Mouse (Mus musculus) olfactory bulb, adult 2 months (tissue): ENCODE data around the gene Slc6a11.

ENCODE experiments used
- CTCF ChIP-seq: fragments of 200-500 bp; IDR thresholded peaks from 2 replicates; pipeline ENCODE4 v1.5.1; 2012; ENCODE audit warnings: low read depth, mild to moderate bottlenecking, low read length, moderate library complexity; ENCODE audit not compliant: insufficient read depth
- POLR2A ChIP-seq: fragments of 200-500 bp; IDR thresholded peaks from 2 replicates; pipeline ENCODE4 v1.6.1; 2012; ENCODE audit warnings: mild to moderate bottlenecking, low read depth, low read length, moderate library complexity; ENCODE audit not compliant: insufficient read depth

DNA sequence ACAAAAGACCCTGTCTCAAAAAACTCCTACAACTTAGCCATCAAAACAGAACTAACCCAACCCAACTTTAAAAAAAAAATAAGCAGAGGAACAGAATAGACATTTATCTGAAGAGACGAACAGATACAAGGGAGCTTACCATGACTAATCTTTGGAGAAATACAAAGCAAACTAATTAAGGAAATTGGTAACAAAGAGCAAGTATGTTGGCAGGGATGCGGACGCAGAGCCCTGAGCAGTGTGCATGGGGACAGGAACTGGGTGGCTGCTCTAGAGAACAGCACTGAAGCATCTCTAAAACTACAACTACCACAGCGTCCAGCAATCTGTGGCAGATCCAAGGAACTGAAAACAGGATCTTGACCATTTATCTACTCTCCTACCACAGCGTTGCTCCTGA lies 11.5 kb upstream of the Slc6a11 start:
- TF ChIP-seq POLR2A (no peak), CTCF (no peak)
